Mouse (Mus musculus): ENCODE measurements at regions not wholly inside any gene's neighbourhood (a gene's known extent, or its start where the extent isn't known, plus 50 kb on each side); places are given as distances from the start of the nearest gene placed in this dataset.

GRCm38 (mm10) chr17:4209650-4210049 is 513.6 kb upstream of the Nox3 start:
- TF ChIP-seq MAFK (IDR thresholded peaks at IDR 0.05; ENCODE audit: insufficient read depth, low read depth, low read length) (no peak), HCFC1 (IDR thresholded peaks at IDR 0.05; ENCODE audit: borderline replicate concordance, insufficient read depth, low read length) (no peak), ZC3H11A (IDR thresholded peaks at IDR 0.05; ENCODE audit: borderline replicate concordance, low read depth, low read length) (no peak)

Data from ES-E14 (cell line).